Mouse (Mus musculus) intestine, postnatal 0 days (tissue): Measurements from ENCODE around the gene Sh3pxd2a. TPM values are rescaled to one million over a fixed set of nuclear protein-coding genes. Genes with fewer than 3 reads are reported as not detected.

Experiments
- ATAC-seq: fragments of 200-750 bp; cut with Nextera tagmentation; 2 replicates; pipeline ENCODE4 v1.8.0; 2017; ENCODE audit warnings: mild to moderate bottlenecking, moderate TSS enrichment, moderate library complexity
- H3K27ac ChIP-seq: fragments of 300-500 bp; sonication (generic); 2 replicates; pipeline ENCODE4 v1.5.1; 2014; ENCODE audit warnings: mild to moderate bottlenecking, low read depth, low read length, moderate library complexity
- H3K27me3 ChIP-seq: fragments of 300-500 bp; sonication (generic); replicated peaks from 2 replicates; pipeline ENCODE4 v1.6.1; 2014; ENCODE audit warnings: low read length, mixed read lengths; ENCODE audit not compliant: control insufficient read depth, insufficient read depth
- H3K36me3 ChIP-seq: fragments of 300-500 bp; sonication (generic); 2 replicates; pipeline ENCODE4 v1.6.1; 2014; ENCODE audit warnings: mild to moderate bottlenecking, moderate library complexity; ENCODE audit not compliant: control insufficient read depth, insufficient read depth
- H3K4me1 ChIP-seq: fragments of 300-500 bp; sonication (generic); replicated peaks from 2 replicates; pipeline ENCODE4 v1.6.1; 2014; ENCODE audit warnings: antibody characterized with exemption, low read length, mixed read lengths; ENCODE audit not compliant: control insufficient read depth, insufficient read depth
- H3K4me2 ChIP-seq: fragments of 300-500 bp; sonication (generic); replicated peaks from 2 replicates; pipeline ENCODE4 v1.6.1; 2014; ENCODE audit warnings: low read depth, mild to moderate bottlenecking, moderate library complexity
- H3K4me3 ChIP-seq: fragments of 300-500 bp; sonication (generic); 2 replicates; pipeline ENCODE4 v1.5.1; 2014; ENCODE audit warnings: low read depth, low read length
- H3K9ac ChIP-seq: fragments of 300-500 bp; sonication (generic); 2 replicates; pipeline ENCODE4 v1.6.1; 2014; ENCODE audit warnings: mild to moderate bottlenecking, low read depth, low read length
- H3K9me3 ChIP-seq: fragments of 300-500 bp; sonication (generic); 2 replicates; pipeline ENCODE4 v1.6.1; 2016; ENCODE audit warnings: mixed run types; ENCODE audit not compliant: control insufficient read depth
- CTCF ChIP-seq: sonication (generic); IDR thresholded peaks from 2 replicates; pipeline ENCODE4 v1.5.1; 2016; ENCODE audit warnings: low read depth, mild to moderate bottlenecking, control low read depth, antibody characterized with exemption, moderate library complexity
- WGBS: fragments of 180-500 bp; shearing (Covaris S2); extraction: QIAGEN DNeasy Blood & Tissue Kit; methylation state at CpG from one replicate; pipeline ENCODE4 v1.1.7; 2014; 5-methylcytosine and 5-hydroxymethylcytosine counted together
- polyA plus RNA-seq: library from polyadenylated mRNA; unstranded; fragments of >200 nt; fragmentation: Nextera tagmentation; extraction: Ambion mirVana; gene quantifications from 2 replicates; pipeline ENCODE4 v1.2.1, GENCODE M21; 2015

The Sh3pxd2a gene
- polyA plus RNA-seq: 2.2 and 2.4 TPM in 2 replicates

GRCm38 (mm10) chr19:47464304-47465241 is at the start of gene Sh3pxd2a:
TSS of gene Sh3pxd2a (minus strand) at chr19:47464401.
- H3K9ac ChIP-seq: peak within 1 kb of the TSS; percentile 78
- 2% methylated on average over 64 of the region's 70 CpGs for WGBS
- H3K27ac ChIP-seq: peak within 1 kb of the TSS; percentile 73
- H3K4me1 ChIP-seq: 0 out of 2 replicates have a peak, but pooled peaks cover 3% of the 10 kb centered on the region
- H3K4me3 ChIP-seq: peak within 1 kb of the TSS; percentile 66
- peak within 1 kb of the TSS; percentile 97 for H3K4me2 ChIP-seq
- H3K27me3 ChIP-seq: no peaks in the 10 kb centered on the region
- no peaks in the 10 kb centered on the region for H3K9me3 ChIP-seq
- H3K36me3 ChIP-seq: no peaks in the 10 kb centered on the region
- peak; percentile 56 for ATAC-seq
- TF ChIP-seq CTCF: peak; percentile 4; the same call in 1 of the 2 replicates

- WGBS: 80% methylated on average over 4 of the region's 4 CpGs
- H3K36me3 ChIP-seq: peaks cover 7% of the 10 kb centered on the region
- H3K9ac ChIP-seq: no peak overlapping the region
- H3K4me3 ChIP-seq: no peak overlapping the region
- no peak overlapping the region for H3K4me2 ChIP-seq
- peaks cover 3% of the 10 kb centered on the region; the same call in 1 of the 2 replicates for H3K4me1 ChIP-seq
- no peak overlapping the region for H3K27ac ChIP-seq
- no peaks in the 10 kb centered on the region for H3K9me3 ChIP-seq
- H3K27me3 ChIP-seq: no peaks in the 10 kb centered on the region
- TF ChIP-seq CTCF: no peak
- no peak for ATAC-seq
Observed at GRCm38 (mm10) chr19:47513618-47513897, 49.4 kb upstream of the Sh3pxd2a start.

GRCm38 (mm10) chr19:47512794-47513617 is 48.8 kb upstream of the Sh3pxd2a start:
- Histone ChIP-seq H3K9me3 (no peaks in the 10 kb centered on the region), H3K36me3 (peaks cover 7% of the 10 kb centered on the region), H3K4me3 (no peak overlapping the region), H3K4me1 (peaks cover 5% of the 10 kb centered on the region; the same call in 1 of the 2 replicates), H3K27me3 (no peaks in the 10 kb centered on the region), H3K4me2 (no peak overlapping the region), H3K9ac (no peak overlapping the region), H3K27ac (no peak overlapping the region)
- ATAC-seq: no peak
- TF ChIP-seq CTCF: no peak
- 54% methylated on average over 21 of the region's 21 CpGs for WGBS

GRCm38 (mm10) chr19:47511958-47512357 is 47.8 kb upstream of the Sh3pxd2a start:
- Histone ChIP-seq H3K4me2 (no peak overlapping the region), H3K4me3 (no peak overlapping the region), H3K27me3 (no peaks in the 10 kb centered on the region)

GRCm38 (mm10) chr19:47511294-47511675 is 47.1 kb upstream of the Sh3pxd2a start:
- Histone ChIP-seq H3K9ac (no peak overlapping the region), H3K9me3 (no peaks in the 10 kb centered on the region), H3K4me3 (no peak overlapping the region), H3K36me3 (peaks cover 7% of the 10 kb centered on the region; the same call in 1 of the 2 replicates), H3K27ac (no peak overlapping the region), H3K27me3 (no peaks in the 10 kb centered on the region), H3K4me1 (peaks cover 8% of the 10 kb centered on the region; the same call in 1 of the 2 replicates), H3K4me2 (no peak overlapping the region)
- no peak for ATAC-seq
- TF ChIP-seq CTCF: no peak
- whole genome bisulfite sequencing: 84% methylated on average over 7 of the region's 7 CpGs

More at GRCm38 (mm10) chr19:47511958-47512357, 47.8 kb upstream of the Sh3pxd2a start:
- no peak for ATAC-seq
- Histone ChIP-seq H3K27ac (peak overlapping the region; percentile 15; the same call in 1 of the 2 replicates), H3K4me1 (peaks cover 8% of the 10 kb centered on the region; the same call in 1 of the 2 replicates), H3K36me3 (peaks cover 7% of the 10 kb centered on the region), H3K9ac (no peak overlapping the region), H3K9me3 (no peaks in the 10 kb centered on the region)
- TF ChIP-seq CTCF: no peak
- WGBS: 67% methylated on average over 6 of the region's 6 CpGs
